Mouse (Mus musculus) bone marrow macrophage, adult 2 months (primary cell): ENCODE results near the gene Dlgap3.

ENCODE experiments used
- CTCF ChIP-seq: IDR thresholded peaks from 2 replicates; pipeline ENCODE4 v1.5.1; 2012; ENCODE audit warnings: low read depth, mild to moderate bottlenecking, low read length, moderate library complexity
- POLR2A ChIP-seq: IDR thresholded peaks from 2 replicates; pipeline ENCODE4 v1.6.1; 2012; ENCODE audit warnings: mild to moderate bottlenecking, low read depth, low read length, borderline replicate concordance

- TF ChIP-seq POLR2A (no peak), CTCF (no peak)
Measured at GRCm38 (mm10) chr4:127242696-127243095, 73.7 kb downstream of the Dlgap3 start.
